Mouse (Mus musculus) forebrain, embryonic 13.5 days (tissue): ENCODE results near the gene Ftsj3. TPM values are rescaled to one million over a fixed set of nuclear protein-coding genes. Genes with fewer than 3 reads are reported as not detected.
"Not testable (repeated sequence)": the region's sequence is repeated elsewhere in the genome, so short reads cannot be mapped to it uniquely, and the experiment has no call there.

Source experiments
- ATAC-seq: fragments of 200-750 bp; cut with Nextera tagmentation; 2 replicates; pipeline ENCODE4 v1.8.0; 2017
- H3K27ac ChIP-seq: fragments of 300-500 bp; sonication (generic); 2 replicates; pipeline ENCODE4 v1.5.1; 2015; ENCODE audit warnings: inconsistent platforms, mild to moderate bottlenecking, moderate library complexity
- H3K27me3 ChIP-seq: fragments of 300-500 bp; sonication (generic); 2 replicates; pipeline ENCODE4 v1.6.1; 2015; ENCODE audit warnings: mild to moderate bottlenecking, inconsistent platforms
- H3K36me3 ChIP-seq: fragments of 300-500 bp; sonication (generic); 2 replicates; pipeline ENCODE4 v1.6.1; 2015; ENCODE audit warnings: mild to moderate bottlenecking, inconsistent platforms; ENCODE audit not compliant: poor library complexity, severe bottlenecking
- H3K4me1 ChIP-seq: fragments of 300-500 bp; sonication (generic); 2 replicates; pipeline ENCODE4 v1.6.1; 2015; ENCODE audit warnings: inconsistent platforms
- H3K4me2 ChIP-seq: fragments of 300-500 bp; sonication (generic); 2 replicates; pipeline ENCODE4 v1.6.1; 2015; ENCODE audit warnings: inconsistent platforms, mild to moderate bottlenecking, moderate library complexity
- H3K4me3 ChIP-seq: fragments of 300-500 bp; sonication (generic); 2 replicates; pipeline ENCODE4 v1.5.1; 2015; ENCODE audit warnings: mild to moderate bottlenecking, inconsistent platforms
- H3K9ac ChIP-seq: fragments of 300-500 bp; sonication (generic); 2 replicates; pipeline ENCODE4 v1.6.1; 2015; ENCODE audit warnings: mild to moderate bottlenecking, inconsistent platforms
- H3K9me3 ChIP-seq: fragments of 300-500 bp; sonication (generic); replicated peaks from 2 replicates; pipeline ENCODE4 v1.6.1; 2016; ENCODE audit warnings: inconsistent platforms
- WGBS: fragments of 180-500 bp; shearing (Covaris S2); methylation state at CpG from one replicate; pipeline ENCODE4 v1.1.7; 2015; 5-methylcytosine and 5-hydroxymethylcytosine counted together
- polyA plus RNA-seq: library from polyadenylated mRNA; unstranded; fragments of >200 nt; fragmentation: Nextera tagmentation; extraction: Ambion mirVana; gene quantifications from 2 replicates; pipeline ENCODE4 v1.2.1, GENCODE M21; 2015

Ftsj3 gene
- polyA plus RNA-seq, 1 experiment from 2014 or later = 46.4 TPM

DNA sequence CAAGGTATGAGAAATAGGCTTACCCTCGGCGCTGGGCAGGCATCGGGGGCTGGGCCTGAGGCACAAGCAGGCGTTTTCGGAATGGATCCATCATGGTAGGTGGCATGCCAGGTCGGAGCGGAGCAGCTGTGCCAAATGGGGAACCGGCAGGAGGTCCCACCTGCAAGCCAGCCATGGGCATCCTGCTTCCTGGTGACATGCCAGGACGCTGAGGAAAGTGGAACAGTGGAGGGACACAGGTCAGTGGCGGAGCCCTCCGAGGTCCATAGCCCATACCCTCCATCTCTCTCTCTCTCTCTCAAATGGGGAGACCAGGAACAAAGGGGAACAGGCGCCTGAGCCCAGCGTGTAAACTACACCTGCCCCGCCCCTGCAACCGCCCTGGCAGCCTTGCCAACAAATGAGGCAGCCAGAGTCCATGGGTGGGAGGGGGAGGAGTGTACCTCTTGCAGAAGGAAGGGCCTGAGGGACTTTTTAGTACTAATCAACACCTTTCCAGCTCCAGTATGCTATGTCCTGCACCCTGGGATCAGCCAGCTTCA lies 11.5 kb upstream of the Ftsj3 start:
- no peaks in the 10 kb centered on the region for H3K9me3 ChIP-seq
- H3K4me3 ChIP-seq = no peak overlapping the region
- no peak overlapping the region for H3K4me2 ChIP-seq
- H3K9ac ChIP-seq = no peak overlapping the region
- WGBS = 79% methylated on average over 15 of the region's 15 CpGs
- no peaks in the 10 kb centered on the region for H3K27me3 ChIP-seq
- H3K36me3 ChIP-seq = peaks cover 50% of the 10 kb centered on the region
- no peak for ATAC-seq
- H3K4me1 ChIP-seq = peaks cover 41% of the 10 kb centered on the region
- H3K27ac ChIP-seq = peak overlapping the region; percentile 73

DNA sequence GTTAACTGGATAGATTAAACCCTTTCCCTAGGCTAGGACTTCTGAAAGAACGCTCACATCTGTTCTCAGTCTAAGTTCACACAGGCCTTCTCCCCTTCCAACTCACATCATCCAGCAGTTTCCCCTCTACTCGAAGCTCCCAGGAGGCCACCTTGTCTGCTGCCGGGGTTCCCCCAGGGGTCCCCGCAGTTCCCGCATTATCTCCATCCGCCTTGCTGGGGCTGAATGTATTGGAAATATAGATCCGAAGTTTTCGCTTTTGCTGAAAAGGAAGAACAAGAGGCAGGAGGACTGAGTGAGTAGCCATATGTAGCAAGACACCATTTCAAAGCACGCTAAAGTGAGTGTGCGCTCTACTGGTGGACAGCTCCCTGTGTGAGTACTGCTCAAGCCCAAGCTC lies 10.6 kb upstream of the Ftsj3 start:
- Histone ChIP-seq H3K4me2 (no peak overlapping the region), H3K4me1 (peaks cover 36% of the 10 kb centered on the region), H3K9me3 (no peaks in the 10 kb centered on the region), H3K4me3 (no peak overlapping the region), H3K27ac (no peak overlapping the region), H3K27me3 (no peaks in the 10 kb centered on the region), H3K9ac (no peak overlapping the region), H3K36me3 (peaks cover 60% of the 10 kb centered on the region)
- ATAC-seq = no peak
- 94% methylated on average over 10 of the region's 10 CpGs for whole genome bisulfite sequencing

DNA sequence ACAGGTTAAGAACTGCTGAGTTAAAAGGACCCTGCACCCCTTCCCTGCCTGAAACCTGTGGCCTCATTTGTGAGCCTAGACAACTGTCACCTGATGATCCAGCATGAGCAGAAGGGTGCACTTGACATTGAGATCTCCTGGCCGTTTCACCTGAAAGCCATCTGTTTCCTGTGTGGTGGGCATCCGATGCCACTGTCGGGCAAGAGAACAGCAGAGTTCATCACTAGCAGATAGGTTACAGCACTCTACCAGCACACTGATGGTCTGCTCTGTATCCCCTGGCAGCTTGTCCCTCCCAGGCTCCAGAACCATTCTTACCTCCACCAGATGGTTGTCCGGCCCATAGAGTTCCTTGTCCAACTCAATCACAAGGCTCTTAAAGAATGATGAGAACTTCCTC lies 9.7 kb upstream of the Ftsj3 start:
- H3K4me3 ChIP-seq = no peak overlapping the region
- ATAC-seq = no peak
- no peak overlapping the region for H3K4me2 ChIP-seq
- no peak overlapping the region for H3K9ac ChIP-seq
- 92% methylated on average over 4 of the region's 4 CpGs for WGBS
- H3K36me3 ChIP-seq = peaks cover 68% of the 10 kb centered on the region
- no peaks in the 10 kb centered on the region for H3K27me3 ChIP-seq
- H3K9me3 ChIP-seq = no peaks in the 10 kb centered on the region
- no peak overlapping the region for H3K27ac ChIP-seq
- H3K4me1 ChIP-seq = peaks cover 27% of the 10 kb centered on the region

DNA sequence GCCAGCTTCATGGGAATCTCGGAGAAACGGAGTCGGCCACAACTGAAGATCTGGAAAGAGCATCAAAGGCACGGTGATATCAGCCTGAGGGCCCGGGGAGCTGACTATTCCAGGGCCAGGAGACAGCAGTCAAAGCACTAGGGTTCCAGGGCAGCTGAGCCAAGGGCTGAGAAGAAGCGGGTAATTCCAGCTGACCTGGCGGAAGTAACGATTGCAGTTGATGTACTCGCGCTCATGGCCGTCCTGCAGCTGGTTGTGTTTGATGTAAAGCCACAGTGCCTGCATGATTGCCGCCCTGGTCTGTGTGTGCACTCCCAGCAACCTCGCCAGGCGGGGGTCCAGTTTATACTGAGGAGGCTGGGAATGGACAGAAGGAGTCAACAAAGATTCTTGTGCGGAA lies 9.1 kb upstream of the Ftsj3 start:
- no peaks in the 10 kb centered on the region for H3K27me3 ChIP-seq
- 93% methylated on average over 15 of the region's 15 CpGs for WGBS
- ATAC-seq = no peak

DNA sequence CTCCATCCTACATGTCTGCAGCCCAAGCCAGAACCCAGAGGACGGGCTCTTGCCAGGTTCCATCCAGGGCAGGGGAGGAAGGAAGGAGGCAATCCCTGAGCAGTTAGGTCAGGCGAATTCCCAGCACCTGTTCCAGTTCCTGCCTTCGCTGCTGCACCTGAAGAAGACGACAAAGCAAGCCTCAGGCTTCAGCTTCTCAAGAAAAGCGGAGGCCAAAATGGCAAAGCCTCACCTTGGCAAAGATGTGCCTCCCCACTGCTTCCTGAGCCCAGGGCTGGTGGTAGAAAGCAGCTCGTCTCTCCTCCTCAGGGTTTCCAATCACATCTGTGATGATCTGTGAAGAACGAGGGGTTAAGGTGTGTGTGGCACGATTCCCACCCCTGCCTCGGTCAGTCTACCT lies 8.1 kb upstream of the Ftsj3 start:
- Histone ChIP-seq H3K4me2 (no peak overlapping the region), H3K9me3 (no peaks in the 10 kb centered on the region), H3K27ac (no peak overlapping the region), H3K27me3 (no peaks in the 10 kb centered on the region), H3K4me3 (no peak overlapping the region), H3K9ac (no peak overlapping the region), H3K4me1 (peaks cover 16% of the 10 kb centered on the region), H3K36me3 (peaks cover 75% of the 10 kb centered on the region)
- ATAC-seq = no peak
- 93% methylated on average over 9 of the region's 9 CpGs for WGBS

More for the DNA sequence above, 9.1 kb upstream of the Ftsj3 start:
- H3K36me3 ChIP-seq = peaks cover 69% of the 10 kb centered on the region
- H3K9ac ChIP-seq = no peak overlapping the region
- peaks cover 22% of the 10 kb centered on the region for H3K4me1 ChIP-seq
- H3K4me2 ChIP-seq = no peak overlapping the region
- H3K27ac ChIP-seq = no peak overlapping the region
- H3K4me3 ChIP-seq = no peak overlapping the region
- no peaks in the 10 kb centered on the region for H3K9me3 ChIP-seq

DNA sequence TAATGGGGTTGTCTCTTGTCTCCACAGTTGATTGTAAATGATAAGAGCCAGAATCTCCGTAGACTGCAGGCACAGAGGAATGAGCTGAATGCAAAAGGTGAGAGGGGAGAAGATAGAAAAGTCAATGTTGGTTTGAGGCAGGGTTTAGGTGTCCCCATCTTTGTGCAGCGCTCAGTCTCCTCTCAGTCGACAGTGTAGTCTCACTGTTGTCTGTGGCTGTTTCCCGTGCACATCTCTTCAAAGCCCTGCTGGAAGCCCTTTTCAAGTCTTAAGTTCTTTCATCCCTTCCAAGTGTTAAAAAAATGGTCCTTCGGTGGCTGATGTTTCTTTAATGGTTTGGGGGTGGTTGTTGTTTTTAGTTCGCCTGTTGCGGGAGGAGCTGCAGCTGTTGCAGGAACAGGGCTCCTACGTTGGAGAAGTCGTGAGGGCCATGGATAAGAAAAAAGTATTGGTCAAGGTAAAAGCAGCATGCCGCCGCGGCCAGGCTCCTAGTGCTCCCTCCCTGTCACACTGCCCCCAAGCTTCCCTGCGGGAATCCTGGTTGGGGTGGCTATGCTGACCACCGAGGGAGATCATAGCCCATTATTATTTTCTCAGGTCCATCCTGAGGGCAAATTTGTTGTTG lies 5.1 kb upstream of the Ftsj3 start:
- 82% methylated on average over 14 of the region's 14 CpGs for WGBS
- Histone ChIP-seq H3K27me3 (no peaks in the 10 kb centered on the region), H3K9ac (no peak overlapping the region), H3K36me3 (peaks cover 69% of the 10 kb centered on the region), H3K9me3 (no peaks in the 10 kb centered on the region), H3K4me1 (peaks cover 16% of the 10 kb centered on the region), H3K4me2 (no peak overlapping the region), H3K27ac (no peak overlapping the region), H3K4me3 (no peak overlapping the region)
- no peak for ATAC-seq

DNA sequence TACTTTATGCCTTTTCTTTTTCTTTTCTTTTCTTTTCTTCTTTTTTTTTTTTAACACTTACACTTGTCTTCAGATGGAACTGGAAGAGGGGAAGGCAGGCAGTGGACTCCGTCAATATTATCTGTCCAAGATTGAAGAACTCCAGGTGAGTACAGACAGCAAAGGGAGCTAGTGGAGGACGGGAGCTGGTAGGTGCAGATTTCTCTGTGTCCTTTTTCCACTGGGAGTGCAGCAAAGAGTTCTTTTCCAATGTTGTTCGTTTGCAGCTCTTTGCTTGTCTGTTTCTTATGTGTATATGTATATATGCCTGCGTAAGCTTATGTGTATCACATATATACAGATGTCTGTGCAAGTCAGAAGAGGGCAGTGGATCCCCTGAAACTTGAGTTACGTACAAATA lies 896 bp upstream of the Ftsj3 start:
- peaks cover 24% of the 10 kb centered on the region for H3K4me1 ChIP-seq
- H3K27ac ChIP-seq = no peak overlapping the region
- no peaks in the 10 kb centered on the region for H3K27me3 ChIP-seq
- peak overlapping the region; percentile 84 for H3K4me3 ChIP-seq
- H3K9ac ChIP-seq = peak overlapping the region; percentile 87
- no peaks in the 10 kb centered on the region for H3K9me3 ChIP-seq
- peaks cover 50% of the 10 kb centered on the region for H3K36me3 ChIP-seq
- no peak for ATAC-seq
- peak overlapping the region; percentile 100 for H3K4me2 ChIP-seq
- WGBS = 74% methylated on average over 5 of the region's 5 CpGs

DNA sequence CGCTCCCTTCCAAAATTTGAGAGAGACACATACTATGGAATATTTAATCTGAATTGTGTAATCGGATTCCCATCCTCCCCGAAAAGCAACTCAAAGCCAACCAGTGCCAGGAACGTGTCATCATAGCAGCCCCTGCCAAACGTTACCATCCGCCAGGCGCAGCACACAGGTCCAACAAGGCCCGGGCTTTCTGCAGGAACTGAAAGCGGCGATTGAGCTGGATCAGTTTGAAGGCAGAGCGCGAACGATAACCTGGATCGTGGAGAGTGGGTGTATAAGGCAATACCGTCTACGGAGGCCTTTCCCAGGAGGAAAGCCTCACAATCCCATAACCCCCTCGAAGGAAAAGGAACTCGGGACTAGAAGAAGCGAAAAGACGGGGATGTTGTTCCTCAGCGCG lies 705 bp downstream of the Ftsj3 start:
- Histone ChIP-seq H3K27me3 (no peaks in the 10 kb centered on the region), H3K4me3 (peak overlapping the region; percentile 84), H3K36me3 (peaks cover 53% of the 10 kb centered on the region), H3K27ac (no peak overlapping the region), H3K9me3 (no peaks in the 10 kb centered on the region), H3K4me2 (peak overlapping the region; percentile 100), H3K4me1 (peaks cover 24% of the 10 kb centered on the region), H3K9ac (peak overlapping the region; percentile 87)
- 5% methylated on average over 22 of the region's 22 CpGs for WGBS
- no peak for ATAC-seq

DNA sequence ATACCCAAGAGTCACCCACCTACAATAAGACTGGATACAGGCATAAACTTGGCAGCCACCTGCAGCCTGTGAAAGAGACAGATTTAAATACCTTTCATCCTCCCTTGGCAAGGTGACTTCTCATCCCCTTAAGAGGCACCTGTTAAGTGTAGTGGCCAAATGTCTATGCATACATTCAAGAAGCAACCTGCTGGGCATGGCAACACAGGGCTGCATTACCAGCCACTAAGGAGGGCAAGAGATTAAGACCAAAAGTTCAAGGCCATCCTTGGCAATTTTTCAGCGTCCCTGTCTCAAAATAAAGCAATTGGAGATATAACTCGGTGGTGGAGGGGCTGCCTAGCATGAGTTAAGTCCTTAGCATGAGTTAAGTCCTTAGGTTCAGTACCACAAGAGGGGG lies 1.1 kb downstream of the Ftsj3 start:
- Histone ChIP-seq H3K27me3 (no peaks in the 10 kb centered on the region), H3K9ac (peak overlapping the region; percentile 87), H3K4me3 (peak overlapping the region; percentile 84), H3K9me3 (no peaks in the 10 kb centered on the region), H3K27ac (no peak overlapping the region), H3K36me3 (peaks cover 57% of the 10 kb centered on the region), H3K4me1 (peaks cover 24% of the 10 kb centered on the region), H3K4me2 (peak overlapping the region; percentile 100)
- no peak for ATAC-seq
- WGBS = 13% methylated on average over 2 of the region's 2 CpGs

DNA sequence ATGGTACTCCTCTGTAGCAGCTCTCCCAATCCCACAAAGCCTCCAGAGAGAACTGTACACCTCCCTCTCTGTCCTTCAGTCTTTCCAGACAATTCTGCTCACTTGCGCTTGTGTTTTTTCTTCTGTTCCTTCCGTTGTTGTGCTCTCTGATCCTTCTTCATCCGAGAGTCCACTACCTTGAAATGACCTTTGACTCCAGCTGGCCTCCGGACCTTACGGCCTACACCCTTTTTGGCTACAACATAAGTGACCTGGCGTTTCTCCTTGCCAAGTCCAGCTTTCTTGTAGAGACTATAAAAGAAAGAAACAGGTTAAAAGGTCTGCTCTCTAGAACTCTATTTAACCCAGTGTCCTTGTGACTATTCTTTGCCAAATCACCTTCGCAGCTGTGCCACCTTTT lies 6.6 kb downstream of the Ftsj3 start:
- Histone ChIP-seq H3K4me3 (no peak overlapping the region), H3K27me3 (no peaks in the 10 kb centered on the region), H3K4me1 (no peaks in the 10 kb centered on the region), H3K36me3 (peaks cover 96% of the 10 kb centered on the region), H3K27ac (no peak overlapping the region), H3K9ac (no peak overlapping the region), H3K9me3 (no peaks in the 10 kb centered on the region), H3K4me2 (no peak overlapping the region)
- 87% methylated on average over 7 of the region's 7 CpGs for WGBS
- ATAC-seq = no peak

DNA sequence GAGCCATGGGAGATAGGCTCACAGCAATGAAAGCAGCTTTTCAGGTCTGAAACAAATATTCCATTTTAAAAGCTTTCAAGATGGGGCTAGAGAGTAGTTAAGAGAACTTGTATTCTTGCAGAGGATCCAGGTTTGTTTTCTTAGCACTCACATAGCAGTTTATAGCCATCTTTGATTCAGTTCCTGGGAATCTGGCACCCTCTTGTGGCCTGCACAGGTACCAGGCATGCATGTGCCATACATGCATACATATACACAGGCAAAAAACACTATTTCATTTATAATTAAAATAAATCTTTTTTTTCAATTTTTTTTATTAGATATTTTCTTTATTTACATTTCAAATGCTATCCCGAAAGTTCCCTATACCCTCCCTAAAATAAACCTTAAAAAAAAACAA lies 9.0 kb downstream of the Ftsj3 start:
- Histone ChIP-seq H3K9ac (no peak overlapping the region), H3K4me3 (no peak overlapping the region), H3K36me3 (peaks cover 99% of the 10 kb centered on the region), H3K27me3 (no peaks in the 10 kb centered on the region), H3K4me2 (no peak overlapping the region), H3K9me3 (no peaks in the 10 kb centered on the region), H3K27ac (no peak overlapping the region), H3K4me1 (no peaks in the 10 kb centered on the region)
- 100% methylated on average over 1 of the region's 1 CpGs for WGBS
- no peak for ATAC-seq

DNA sequence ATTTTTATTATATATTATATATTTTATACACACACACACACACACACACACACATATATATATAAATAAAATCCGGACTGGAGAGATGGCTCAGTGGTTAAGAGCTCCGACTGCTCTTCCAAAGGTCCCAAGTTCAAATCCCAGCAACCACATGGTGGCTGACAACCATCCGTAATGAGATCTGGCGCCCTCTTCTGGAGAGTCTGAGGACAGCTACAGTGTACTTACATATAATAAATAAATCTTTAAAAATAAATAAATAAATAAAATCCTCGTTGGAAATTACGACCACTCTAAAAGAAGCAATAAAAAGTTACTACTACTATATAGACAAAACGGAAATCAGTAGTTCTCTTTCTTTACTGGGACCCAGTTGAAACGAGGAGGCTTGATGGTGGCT lies 21.9 kb downstream of the Ftsj3 start:
- WGBS = 84% methylated on average over 8 of the region's 8 CpGs
- not testable (repeated sequence) for H3K9ac ChIP-seq, H3K27ac ChIP-seq, H3K4me1 ChIP-seq, ATAC-seq, H3K4me2 ChIP-seq, H3K27me3 ChIP-seq, H3K9me3 ChIP-seq, H3K4me3 ChIP-seq
- H3K36me3 ChIP-seq = peaks cover 79% of the 10 kb centered on the region

DNA sequence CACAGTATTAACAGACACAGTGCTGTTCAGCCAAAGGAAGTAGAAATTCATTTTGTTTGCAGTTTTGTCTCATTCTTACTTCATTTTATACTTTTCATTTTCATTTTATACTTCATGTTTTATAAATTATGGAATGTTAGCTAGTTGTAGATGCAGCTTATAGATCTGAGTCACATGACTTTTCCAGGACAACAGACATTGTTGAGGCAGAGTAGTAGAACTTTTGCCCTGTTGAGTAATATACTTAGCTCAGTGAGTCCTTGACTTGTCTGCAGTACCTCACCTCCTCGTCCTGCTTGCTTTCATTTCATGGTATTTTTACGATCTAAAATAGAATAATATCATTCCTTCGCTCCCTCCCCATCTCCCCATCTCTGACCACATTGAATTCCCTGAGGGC lies 35.3 kb downstream of the Ftsj3 start:
- ATAC-seq = no peak
- Histone ChIP-seq H3K4me2 (no peak overlapping the region), H3K27ac (no peak overlapping the region), H3K9ac (no peak overlapping the region), H3K4me3 (no peak overlapping the region), H3K36me3 (peaks cover 18% of the 10 kb centered on the region), H3K9me3 (no peaks in the 10 kb centered on the region), H3K4me1 (peaks cover 32% of the 10 kb centered on the region), H3K27me3 (no peaks in the 10 kb centered on the region)
- WGBS = 91% methylated on average over 3 of the region's 3 CpGs
